Mouse (Mus musculus): Measurements from ENCODE around the gene Tmem185a. TPM values are rescaled to one million over a fixed set of nuclear protein-coding genes. Genes with fewer than 3 reads are reported as not detected.
"Not testable (repeated sequence)": the region's sequence is repeated elsewhere in the genome, so short reads cannot be mapped to it uniquely, and the experiment has no call there.

Tmem185a gene
- total and polyA plus RNA-seq, 2 experiments from 2014 or later, result 32.8 to 39.3 TPM

DNA sequence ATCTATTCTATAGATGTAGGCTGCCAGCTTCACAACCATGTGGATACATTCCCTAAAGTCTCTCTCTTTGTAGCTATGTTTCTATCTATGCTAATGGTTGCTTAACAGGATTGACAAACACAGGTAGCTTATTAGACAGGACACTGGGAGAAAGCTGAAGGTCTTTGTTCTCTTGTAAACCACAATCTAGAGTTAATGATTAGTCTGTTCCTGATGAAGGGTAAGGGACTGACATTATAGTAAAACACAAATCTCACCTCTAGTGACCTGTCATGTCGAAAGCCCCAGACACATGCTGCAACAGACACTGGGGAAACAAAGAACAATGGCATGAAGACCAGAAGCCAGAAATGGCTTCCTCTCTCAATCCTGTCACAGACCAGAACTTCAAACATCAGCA lies 10.1 kb downstream of the Tmem185a start:
- ATAC-seq (ENCODE audit: low FRiP score), result no peak
- DNase-seq (ENCODE audit: low spot score), result no peak
- H3K4me2 ChIP-seq (ENCODE audit: low read depth, low read length, poor library complexity, severe bottlenecking), result no peak overlapping the region
- H3K4me3 ChIP-seq (ENCODE audit: low read depth, low read length), result no peak overlapping the region
- TF ChIP-seq CTCF (IDR thresholded peaks at IDR 0.05), result no peak
- WGBS, result 95% methylated on average over 1 of the region's 1 CpGs
- no peaks in the 10 kb centered on the region for H3K4me1 ChIP-seq (ENCODE audit: insufficient read depth, low read length)
- no peak overlapping the region for H3K9ac ChIP-seq (replicated peaks; ENCODE audit: low read length, poor library complexity, severe bottlenecking)
- no peaks in the 10 kb centered on the region; the same call in 1 of the 2 replicates for H3K36me3 ChIP-seq (ENCODE audit: insufficient read depth, low read length)
- H3K27me3 ChIP-seq (ENCODE audit: insufficient read depth, low read length), result no peaks in the 10 kb centered on the region
- no peak overlapping the region for H3K27ac ChIP-seq (ENCODE audit: low read depth, low read length)
- H3K9me3 ChIP-seq (ENCODE audit: low read length), result no peaks in the 10 kb centered on the region

DNA sequence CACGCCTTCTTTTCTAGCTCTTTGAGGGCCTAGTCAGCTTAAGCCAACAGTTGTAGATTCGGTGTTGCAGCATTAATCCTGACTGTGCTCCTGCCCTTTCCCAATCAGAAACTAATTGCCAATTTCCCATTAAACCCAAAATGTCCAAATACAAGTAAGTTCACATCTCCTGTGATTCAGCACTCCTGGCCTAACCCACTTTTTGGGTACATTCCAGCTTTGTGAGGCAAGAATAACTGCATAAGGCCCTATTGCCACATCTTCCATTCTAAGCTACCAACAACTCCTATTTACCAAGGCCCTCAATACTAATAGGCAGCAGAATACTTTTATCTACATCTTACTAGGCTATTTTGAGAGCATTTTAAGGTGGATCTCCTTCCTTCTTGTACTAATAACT lies 11.5 kb downstream of the Tmem185a start:
- Histone ChIP-seq H3K4me1 (ENCODE audit: insufficient read depth, low read length) (no peaks in the 10 kb centered on the region), H3K9ac (replicated peaks; ENCODE audit: low read length, poor library complexity, severe bottlenecking) (no peak overlapping the region), H3K4me2 (ENCODE audit: low read depth, low read length, poor library complexity, severe bottlenecking) (no peak overlapping the region), H3K27me3 (ENCODE audit: insufficient read depth, low read length) (no peaks in the 10 kb centered on the region), H3K4me3 (ENCODE audit: low read depth, low read length) (no peak overlapping the region), H3K27ac (ENCODE audit: low read depth, low read length) (no peak overlapping the region), H3K36me3 (ENCODE audit: insufficient read depth, low read length) (peaks cover 2% of the 10 kb centered on the region; the same call in 1 of the 2 replicates), H3K9me3 (ENCODE audit: low read length) (no peaks in the 10 kb centered on the region)
- no peak for DNase-seq (ENCODE audit: low spot score)
- ATAC-seq (ENCODE audit: low FRiP score), result no peak
- WGBS, result 85% methylated on average over 2 of the region's 2 CpGs
- TF ChIP-seq CTCF (IDR thresholded peaks at IDR 0.05), result no peak

GRCm38 (mm10) chrX:70463621-70464020 lies 13.4 kb downstream of the Tmem185a start:
- Histone ChIP-seq H3K36me3 (ENCODE audit: insufficient read depth, low read length) (0 out of 2 replicates have a peak, but pooled peaks cover 2% of the 10 kb centered on the region), H3K27me3 (ENCODE audit: insufficient read depth, low read length) (no peaks in the 10 kb centered on the region), H3K4me3 (ENCODE audit: low read depth, low read length) (no peak overlapping the region), H3K4me1 (ENCODE audit: insufficient read depth, low read length) (no peaks in the 10 kb centered on the region), H3K4me2 (ENCODE audit: low read depth, low read length, poor library complexity, severe bottlenecking) (no peak overlapping the region), H3K9me3 (ENCODE audit: low read length) (no peaks in the 10 kb centered on the region), H3K9ac (replicated peaks; ENCODE audit: low read length, poor library complexity, severe bottlenecking) (no peak overlapping the region), H3K27ac (ENCODE audit: low read depth, low read length) (no peak overlapping the region)
- DNase-seq (ENCODE audit: low spot score) (no peak), ATAC-seq (ENCODE audit: low FRiP score) (no peak)
- 86% methylated on average over 5 of the region's 5 CpGs for WGBS
- TF ChIP-seq CTCF (IDR thresholded peaks at IDR 0.05), result no peak

DNA sequence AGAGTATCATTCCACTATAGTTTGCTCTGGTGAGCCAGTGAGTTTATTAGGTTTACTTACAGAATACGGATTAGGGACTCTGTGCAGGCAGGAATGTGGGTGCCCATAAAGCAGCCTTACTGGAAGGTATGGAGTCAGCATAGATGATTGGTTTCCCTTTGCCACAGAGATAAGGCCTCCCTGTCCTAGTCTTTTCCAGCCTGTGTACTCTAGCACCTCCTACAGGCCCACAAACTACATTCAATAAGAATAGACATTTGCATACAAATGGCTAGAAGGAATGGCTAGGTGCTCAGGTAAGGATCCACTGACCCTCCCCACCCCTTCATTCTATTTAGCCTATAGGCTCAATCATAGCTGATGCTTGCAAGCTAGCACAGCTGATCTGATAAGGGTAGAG lies 24.6 kb downstream of the Tmem185a start:
- not testable (repeated sequence) for H3K27ac ChIP-seq (ENCODE audit: low read depth, low read length); ATAC-seq (ENCODE audit: low FRiP score); H3K36me3 ChIP-seq (ENCODE audit: insufficient read depth, low read length); H3K4me1 ChIP-seq (ENCODE audit: insufficient read depth, low read length); H3K4me2 ChIP-seq (ENCODE audit: low read depth, low read length, poor library complexity, severe bottlenecking); H3K9me3 ChIP-seq (ENCODE audit: low read length); H3K27me3 ChIP-seq (ENCODE audit: insufficient read depth, low read length); H3K9ac ChIP-seq (replicated peaks; ENCODE audit: low read length, poor library complexity, severe bottlenecking); H3K4me3 ChIP-seq (ENCODE audit: low read depth, low read length); DNase-seq (ENCODE audit: low spot score)
- WGBS, result no CpG with 5 or more reads among the region's 1 CpGs

DNA sequence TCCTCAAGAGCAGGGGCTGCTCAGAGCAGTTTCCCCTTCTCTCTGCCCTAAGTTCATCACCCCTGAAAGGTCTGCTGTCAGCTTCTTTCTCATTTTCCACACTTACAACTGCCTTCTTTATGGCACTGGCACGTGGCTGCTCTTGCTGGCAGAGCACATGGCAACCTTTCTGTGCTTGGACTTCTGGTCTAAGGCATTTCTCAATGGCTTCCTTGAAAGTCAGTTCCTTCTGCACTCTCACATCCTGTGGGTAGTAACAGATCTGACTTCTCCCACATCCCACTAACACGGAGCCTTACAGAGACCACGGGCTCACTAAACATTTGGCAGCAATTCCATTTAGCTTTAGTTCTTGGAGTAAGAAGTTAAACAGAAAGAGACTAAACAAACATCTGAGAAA lies 51.5 kb downstream of the Tmem185a start:
- not testable (repeated sequence) for H3K4me3 ChIP-seq (ENCODE audit: low read depth, low read length); H3K9ac ChIP-seq (replicated peaks; ENCODE audit: low read length, poor library complexity, severe bottlenecking); H3K27me3 ChIP-seq (ENCODE audit: insufficient read depth, low read length); ATAC-seq (ENCODE audit: low FRiP score); H3K36me3 ChIP-seq (ENCODE audit: insufficient read depth, low read length); H3K4me2 ChIP-seq (ENCODE audit: low read depth, low read length, poor library complexity, severe bottlenecking); DNase-seq (ENCODE audit: low spot score); H3K27ac ChIP-seq (ENCODE audit: low read depth, low read length); H3K9me3 ChIP-seq (ENCODE audit: low read length); H3K4me1 ChIP-seq (ENCODE audit: insufficient read depth, low read length)
- WGBS, result 81% methylated on average over 3 of the region's 3 CpGs

Other genes with a start within 250 kb of the Tmem185a start
- 153 and 189 TPM in 2 replicates for gene Ids, start 112.1 kb downstream of the Tmem185a start, total RNA-seq (2014; rRNA removed)
- 20.8 and 25.1 TPM in 2 replicates for gene Ids, start 112.1 kb downstream of the Tmem185a start, polyA plus RNA-seq (2015; fragmentation: Nextera tagmentation; extraction: Ambion mirVana)
- 20.2 and 22.2 TPM in 2 replicates for gene 1110012L19Rik, start 91.3 kb downstream of the Tmem185a start, total RNA-seq (2014; rRNA removed)
- 42.3 and 44.6 TPM in 2 replicates for gene 1110012L19Rik, start 91.3 kb downstream of the Tmem185a start, polyA plus RNA-seq (2015; fragmentation: Nextera tagmentation; extraction: Ambion mirVana)